ENCODE assay signal across 13 mouse cellular contexts in genomic region chr9:20611976-20612375, GRCm38 (mm10).
"Had no signal": no experiment of that assay in that cellular context is flagged by ENCODE, and none has a peak within 500 bp of the region (broad histone marks: within the 10 kb centered on the region; RNA-seq: fewer than 3 reads in every experiment).

No protein-coding gene starts in this region.

- H3K4me3 ChIP-seq: midbrain, embryonic 13.5 days; midbrain, embryonic 15.5 days; neural tube, embryonic 12.5 days had no signal

- DNase-seq: lung, adult 18-20 months; lung, embryonic 14.5 days; lung, postnatal 10 days; lung, postnatal 4 days; right cerebral cortex, postnatal 14 days; spleen, adult 18-20 months; thymus, adult 18-20 months; thymus, postnatal 14 days; thymus, postnatal 4 days had no signal

- H3K4me2 ChIP-seq: lung, embryonic 14.5 days; midbrain, embryonic 11.5 days; midbrain, embryonic 13.5 days; midbrain, embryonic 15.5 days; neural tube, embryonic 12.5 days had no signal

- H3K9me3 ChIP-seq: midbrain, embryonic 15.5 days; neural tube, embryonic 12.5 days had no signal

- H3K27ac ChIP-seq: midbrain, embryonic 13.5 days; midbrain, embryonic 15.5 days; neural tube, embryonic 12.5 days had no signal

- H3K4me1 ChIP-seq: neural tube, embryonic 12.5 days had no signal

- H3K9ac ChIP-seq: lung, embryonic 14.5 days; midbrain, embryonic 13.5 days; midbrain, embryonic 15.5 days; neural tube, embryonic 12.5 days had no signal

- H3K27me3 ChIP-seq: midbrain, embryonic 13.5 days; midbrain, embryonic 15.5 days; neural tube, embryonic 12.5 days had no signal

- ATAC-seq: midbrain, embryonic 13.5 days; midbrain, embryonic 15.5 days had no signal

- H3K36me3 ChIP-seq: midbrain, embryonic 15.5 days; neural tube, embryonic 12.5 days had no signal
